Mouse (Mus musculus): ENCODE data around the gene Hspg2. TPM values are rescaled to one million over a fixed set of nuclear protein-coding genes. Genes with fewer than 3 reads are reported as not detected.

Gene Hspg2
- polyA plus RNA-seq, 3 experiments from 2014 or later: not detected

DNA sequence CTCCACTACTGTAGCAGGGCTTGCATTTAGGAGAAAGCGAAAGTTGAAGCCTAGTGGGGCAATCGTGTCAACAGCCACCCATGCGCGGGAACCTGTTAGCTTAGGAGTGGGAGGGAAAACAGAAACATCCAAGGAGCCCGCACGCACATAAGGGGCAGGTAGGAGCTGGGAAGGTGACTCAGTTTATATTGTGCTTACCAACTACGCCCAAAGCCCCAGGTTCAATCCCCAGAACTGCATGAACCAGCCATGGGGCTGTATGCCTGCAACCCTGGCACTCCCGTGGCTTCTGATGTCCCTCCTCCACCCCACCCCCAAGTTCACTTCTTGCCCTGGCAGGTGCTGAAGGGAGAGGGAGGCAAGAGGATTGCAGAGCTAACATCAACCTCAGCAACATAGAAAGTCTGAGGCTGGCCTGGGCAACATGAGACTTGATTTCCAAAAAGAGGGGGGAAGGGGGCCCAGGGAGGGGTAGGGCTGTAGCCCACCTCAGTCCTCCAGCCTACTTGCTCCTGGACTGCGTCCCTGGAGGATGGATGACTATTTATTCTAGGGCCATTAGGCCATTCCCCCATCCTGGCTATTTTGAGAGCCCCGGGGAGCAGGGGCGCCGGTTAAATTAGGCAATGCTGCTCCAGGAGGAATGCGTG is 12.9 kb downstream of the Hspg2 start:
- no peak for ATAC-seq

GRCm38 (mm10) chr4:137483871-137484270 is 15.3 kb downstream of the Hspg2 start:
- ATAC-seq: no peak

GRCm38 (mm10) chr4:137484586-137484985 is 16.0 kb downstream of the Hspg2 start:
- ATAC-seq: no peak

DNA sequence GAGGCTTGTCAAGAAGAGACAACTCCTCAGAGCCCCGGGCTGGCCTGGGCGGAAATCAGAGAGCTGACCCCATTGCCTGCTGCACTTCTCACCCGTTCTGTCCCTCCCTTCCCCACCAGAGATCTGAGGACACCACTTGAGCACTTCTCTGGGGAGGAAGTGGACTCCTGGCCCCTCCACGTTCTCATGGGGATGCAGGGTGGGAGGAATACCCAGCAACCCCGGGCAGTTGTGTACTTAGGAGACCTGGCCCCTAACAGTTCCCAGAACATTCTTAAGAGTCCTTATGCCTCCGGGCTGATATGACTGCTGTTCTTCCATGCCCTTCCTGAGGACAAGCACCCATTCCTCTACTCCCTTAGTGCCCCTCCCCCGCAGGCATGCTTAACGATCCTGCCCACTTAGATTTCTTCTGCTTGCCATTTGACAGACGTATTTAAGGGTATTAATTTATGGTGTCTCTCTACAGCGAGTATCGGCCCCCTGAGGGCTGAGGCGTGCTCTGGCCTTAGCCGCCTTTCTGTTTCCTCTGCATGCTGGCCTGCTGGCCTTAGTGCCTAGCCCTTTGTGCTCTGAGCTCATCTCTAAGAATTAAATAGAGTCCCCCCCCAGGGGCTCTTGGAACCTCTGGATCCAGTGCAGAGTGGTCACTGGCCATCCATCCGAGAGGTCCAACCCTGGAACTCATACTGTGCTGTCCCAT is 16.8 kb downstream of the Hspg2 start:
- no peak for ATAC-seq

DNA sequence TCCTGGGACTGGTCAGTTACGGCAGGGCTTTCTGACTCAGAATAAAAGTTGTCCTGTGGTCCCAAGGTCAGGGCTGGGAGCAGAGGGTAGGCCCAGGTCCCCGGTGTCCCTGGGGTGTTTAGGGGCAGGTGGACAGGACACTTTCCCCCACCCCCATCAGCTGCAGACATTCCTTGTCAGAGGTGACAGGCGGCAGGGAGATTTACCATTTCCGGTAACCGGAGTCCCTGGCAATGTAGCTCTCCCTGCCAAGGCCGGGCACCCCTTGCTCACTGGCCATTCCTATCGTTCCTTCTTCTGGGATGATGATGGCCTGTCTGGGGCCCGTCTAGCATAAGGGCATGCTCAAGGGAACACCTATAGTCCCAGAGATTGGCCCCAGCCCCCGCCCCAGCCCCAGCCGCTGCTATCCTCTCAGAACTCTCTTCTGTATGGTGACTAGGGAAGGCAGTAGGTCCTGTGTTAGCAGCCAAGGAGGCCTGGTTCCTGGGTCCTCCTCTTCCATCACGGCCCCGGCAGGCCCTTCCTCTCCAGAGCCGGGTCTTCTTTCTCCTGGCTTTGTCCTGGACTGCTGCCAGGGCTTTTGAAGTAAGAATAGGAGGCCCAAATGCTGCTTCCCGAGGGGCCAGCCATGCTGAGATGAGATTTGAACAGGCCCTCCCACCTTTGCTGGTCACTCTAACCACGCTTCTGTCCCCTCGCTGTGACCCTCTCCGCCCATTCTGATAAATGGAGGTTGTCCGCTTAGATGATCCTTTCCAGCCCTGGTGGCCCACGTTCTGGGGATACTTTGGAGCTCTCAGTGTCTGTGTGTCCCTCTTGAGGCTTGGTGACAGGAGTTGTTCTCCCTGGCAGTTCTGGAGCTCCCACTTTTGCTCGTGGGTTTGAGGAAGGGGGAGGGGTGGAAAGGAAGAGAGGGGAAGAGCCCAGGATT is 17.8 kb downstream of the Hspg2 start:
- no peak for ATAC-seq

DNA sequence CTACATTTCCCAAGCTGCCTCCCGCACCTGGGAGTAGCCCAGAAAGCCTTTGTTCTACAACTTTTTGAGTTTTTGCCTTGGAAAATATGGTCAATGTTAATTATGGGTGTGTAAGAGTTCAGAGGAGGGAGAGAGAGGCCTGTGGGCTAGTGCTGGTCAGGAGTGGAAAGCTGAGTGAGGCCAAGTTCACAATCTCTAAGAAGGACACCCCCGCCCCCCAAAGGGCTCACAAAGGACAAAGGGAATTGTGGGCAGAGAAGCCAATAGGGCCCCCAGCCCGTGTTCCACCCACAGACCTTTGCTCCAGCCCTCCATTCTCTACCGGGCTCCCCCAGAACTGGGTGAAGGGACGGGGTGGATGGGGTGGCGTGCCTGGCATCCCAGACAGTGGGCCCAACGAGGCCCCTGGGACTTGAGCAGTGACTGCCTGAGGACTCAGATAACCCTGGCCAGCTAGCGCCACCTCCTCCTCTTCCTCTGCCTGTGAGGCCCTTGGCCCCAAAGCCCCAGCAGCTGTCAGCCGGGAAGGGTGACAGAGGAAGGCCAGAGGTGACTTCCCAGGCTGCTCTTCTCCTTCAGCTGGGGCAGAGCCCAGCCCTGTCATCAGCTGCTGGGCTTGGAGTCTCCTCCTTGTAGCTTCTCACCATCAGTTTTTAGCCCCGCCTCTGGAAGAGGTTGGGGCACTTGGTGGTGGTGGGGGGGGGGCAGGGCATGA is 18.9 kb downstream of the Hspg2 start:
- no peak for ATAC-seq

GRCm38 (mm10) chr4:137488038-137488437 is 19.5 kb downstream of the Hspg2 start:
- no peak for ATAC-seq

GRCm38 (mm10) chr4:137488571-137489303 is 20.2 kb downstream of the Hspg2 start:
- no peak for ATAC-seq

GRCm38 (mm10) chr4:137489996-137490395 is 21.4 kb downstream of the Hspg2 start:
- ATAC-seq: no peak

GRCm38 (mm10) chr4:137492563-137492962 is 24.0 kb downstream of the Hspg2 start:
- ATAC-seq: no peak

DNA sequence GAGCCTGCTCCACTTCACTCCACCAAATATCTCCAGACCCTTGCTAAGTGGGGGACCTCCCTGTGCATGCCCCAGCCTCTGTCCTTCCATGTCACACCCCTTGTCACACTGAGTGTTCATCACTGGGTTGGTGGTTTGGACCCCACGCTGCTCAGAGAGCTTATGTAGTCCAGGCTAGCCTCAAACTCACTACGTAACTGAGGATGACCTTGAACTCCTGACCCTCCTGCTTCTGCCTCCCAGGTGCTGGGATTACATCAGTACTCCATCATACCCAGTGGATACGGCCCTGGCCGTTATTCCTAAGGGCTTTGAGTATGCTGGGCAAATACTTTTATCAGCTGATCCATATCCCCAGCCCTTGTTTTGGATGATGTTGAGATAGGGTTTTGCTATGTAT is 24.6 kb downstream of the Hspg2 start:
- ATAC-seq: no peak

- ATAC-seq: no peak
Measured at GRCm38 (mm10) chr4:137494751-137495500, 26.4 kb downstream of the Hspg2 start.

DNA sequence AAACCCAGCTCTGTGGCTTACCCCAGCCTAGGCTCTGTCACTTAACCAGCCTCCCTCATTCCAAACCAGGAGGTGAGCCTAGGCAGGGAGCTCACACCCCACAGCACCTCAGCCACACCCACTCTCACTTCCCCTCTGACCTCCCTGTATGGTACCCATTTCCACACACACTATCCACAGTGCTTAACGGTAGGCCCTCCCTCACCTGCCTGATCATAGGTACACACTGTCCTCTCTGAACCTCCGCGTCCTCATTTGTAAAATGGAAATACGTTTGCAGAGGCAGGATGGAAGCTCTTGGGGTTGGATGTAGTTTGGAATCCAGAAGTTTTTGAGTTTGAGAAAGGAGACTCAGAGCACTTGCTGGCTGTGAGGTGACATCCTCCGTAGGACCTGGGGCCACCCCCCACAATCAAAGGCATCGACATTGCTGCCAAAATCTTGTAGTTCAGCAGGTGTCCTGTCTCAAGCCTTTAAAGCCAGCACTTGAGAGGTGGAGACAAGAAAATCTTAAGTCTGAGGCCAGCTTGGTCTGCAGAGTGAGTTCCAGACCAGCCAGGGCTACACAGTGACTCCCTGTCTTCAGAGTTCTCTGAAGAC is 27.0 kb downstream of the Hspg2 start:
- no peak for ATAC-seq

GRCm38 (mm10) chr4:137497367-137497766 is 28.8 kb downstream of the Hspg2 start:
- ATAC-seq: no peak

GRCm38 (mm10) chr4:137497892-137498722 is 29.5 kb downstream of the Hspg2 start:
- no peak for ATAC-seq

DNA sequence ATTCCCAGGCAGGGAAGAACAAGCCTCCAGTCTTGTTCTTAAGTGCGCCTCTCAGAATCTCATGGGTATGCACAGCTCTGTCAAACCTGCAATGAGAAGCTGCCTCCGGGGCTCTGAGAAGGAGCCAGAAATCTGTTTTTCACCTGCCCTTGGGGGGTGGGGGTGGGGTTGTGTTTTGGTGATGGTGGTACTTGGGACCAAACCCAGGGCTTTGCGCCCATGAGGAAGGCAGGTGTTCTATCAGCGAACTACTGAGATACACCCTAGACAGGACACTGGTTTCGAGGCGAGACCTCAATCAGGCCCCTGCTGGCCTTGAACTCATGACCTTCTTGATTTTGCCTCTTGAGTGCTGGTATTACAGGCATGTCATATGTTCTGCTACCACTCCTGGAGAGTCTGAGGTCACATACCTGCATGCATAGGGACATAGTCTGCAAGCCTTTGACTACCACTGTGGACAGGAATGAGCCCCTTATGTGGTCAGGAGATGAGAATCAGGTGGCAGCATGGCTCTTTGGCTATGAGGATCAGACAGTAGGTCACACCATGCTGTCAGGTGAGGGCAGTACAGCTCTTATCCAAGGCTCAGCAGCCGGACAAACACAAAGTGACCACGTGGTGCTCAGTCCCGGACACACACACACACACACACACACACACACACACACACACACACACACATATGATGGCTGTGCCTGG is 30.5 kb downstream of the Hspg2 start:
- ATAC-seq: no peak

- ATAC-seq: no peak
Measured at GRCm38 (mm10) chr4:137500149-137500548, 31.6 kb downstream of the Hspg2 start.

DNA sequence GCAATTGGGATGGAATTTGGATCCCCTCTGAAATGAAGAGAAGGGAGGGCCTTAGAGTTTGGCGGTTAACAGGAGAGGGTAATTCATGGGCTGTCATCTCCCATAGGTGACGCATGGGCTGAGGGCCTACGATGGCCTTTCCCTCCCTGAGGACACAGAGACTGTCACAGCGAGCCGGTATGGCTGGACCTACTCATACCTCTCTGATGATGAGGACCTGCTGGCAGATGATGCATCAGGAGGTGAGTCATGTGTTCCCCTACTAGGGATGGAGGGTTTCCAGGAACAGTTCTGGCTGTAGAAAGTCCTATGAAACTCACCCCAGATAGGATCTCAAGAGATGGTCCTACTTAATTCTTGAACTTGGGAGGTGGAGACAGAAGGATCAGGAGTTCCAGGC is 32.4 kb downstream of the Hspg2 start:
- ATAC-seq: no peak

- ATAC-seq: no peak
Measured at GRCm38 (mm10) chr4:137502183-137502582, 33.6 kb downstream of the Hspg2 start.

Measured in inflammation-experienced regulatory T-cells, adult 6 months (primary cell).